Mouse (Mus musculus): ENCODE results near the gene Slc6a6. TPM values are rescaled to one million over a fixed set of nuclear protein-coding genes. Genes with fewer than 3 reads are reported as not detected.
A peak's percentile ranks its signal among the peaks of the same experiment; 100 is the strongest.

The Slc6a6 gene
- polyA plus RNA-seq, 1 experiment from 2014 or later = 423 TPM

GRCm38 (mm10) chr6:91684474-91684829 is 599 bp downstream of the Slc6a6 start:
- Histone ChIP-seq H3K36me3 (ENCODE audit: inconsistent target) (peaks cover 6% of the 10 kb centered on the region; the same call in 1 of the 2 replicates), H3K79me2 (ENCODE audit: inconsistent target) (peaks cover 53% of the 10 kb centered on the region), H3K4me3 (ENCODE audit: inconsistent target) (peak overlapping the region; percentile 94), H3K27ac (peak overlapping the region; percentile 96)
- 2% methylated on average over 8 of the region's 13 CpGs for WGBS (ENCODE audit: missing documents)

GRCm38 (mm10) chr6:91684831-91685532 is 1.1 kb downstream of the Slc6a6 start:
- 2% methylated on average over 17 of the region's 17 CpGs for WGBS (ENCODE audit: missing documents)
- Histone ChIP-seq H3K79me2 (ENCODE audit: inconsistent target) (peaks cover 59% of the 10 kb centered on the region), H3K36me3 (ENCODE audit: inconsistent target) (peaks cover 11% of the 10 kb centered on the region), H3K27ac (peak overlapping the region; percentile 96), H3K4me3 (ENCODE audit: inconsistent target) (peak overlapping the region; percentile 94)

GRCm38 (mm10) chr6:91685533-91685883 is 1.7 kb downstream of the Slc6a6 start:
- peak overlapping the region; percentile 96 for H3K27ac ChIP-seq
- WGBS (ENCODE audit: missing documents) = 17% methylated on average over 2 of the region's 2 CpGs

GRCm38 (mm10) chr6:91685896-91686295 is 2.0 kb downstream of the Slc6a6 start:
- Histone ChIP-seq H3K79me2 (ENCODE audit: inconsistent target) (peaks cover 68% of the 10 kb centered on the region), H3K36me3 (ENCODE audit: inconsistent target) (peaks cover 20% of the 10 kb centered on the region), H3K4me3 (ENCODE audit: inconsistent target) (peak overlapping the region; percentile 94), H3K27ac (peak overlapping the region; percentile 96)
- 69% methylated on average over 7 of the region's 7 CpGs for WGBS (ENCODE audit: missing documents)

More at GRCm38 (mm10) chr6:91685533-91685883, 1.7 kb downstream of the Slc6a6 start:
- Histone ChIP-seq H3K79me2 (ENCODE audit: inconsistent target) (peaks cover 64% of the 10 kb centered on the region), H3K36me3 (ENCODE audit: inconsistent target) (peaks cover 17% of the 10 kb centered on the region), H3K4me3 (ENCODE audit: inconsistent target) (peak overlapping the region; percentile 94)

GRCm38 (mm10) chr6:91686597-91686996 is 2.7 kb downstream of the Slc6a6 start:
- Histone ChIP-seq H3K36me3 (ENCODE audit: inconsistent target) (peaks cover 27% of the 10 kb centered on the region), H3K4me3 (ENCODE audit: inconsistent target) (peak overlapping the region; percentile 94), H3K79me2 (ENCODE audit: inconsistent target) (peaks cover 75% of the 10 kb centered on the region), H3K27ac (peak overlapping the region; percentile 96)
- 48% methylated on average over 4 of the region's 4 CpGs for WGBS (ENCODE audit: missing documents)

- Histone ChIP-seq H3K27ac (no peak overlapping the region; the same call in 1 of the 2 replicates), H3K79me2 (ENCODE audit: inconsistent target) (peaks cover 89% of the 10 kb centered on the region), H3K4me3 (ENCODE audit: inconsistent target) (no peak overlapping the region), H3K36me3 (ENCODE audit: inconsistent target) (peaks cover 42% of the 10 kb centered on the region)
- WGBS (ENCODE audit: missing documents) = 78% methylated on average over 6 of the region's 6 CpGs
These were observed 4.2 kb downstream of the Slc6a6 start for GRCm38 (mm10) chr6:91688021-91688420.

- H3K36me3 ChIP-seq (ENCODE audit: inconsistent target) = peaks cover 47% of the 10 kb centered on the region
- H3K4me3 ChIP-seq (ENCODE audit: inconsistent target) = no peak overlapping the region
- 0 out of 2 replicates have a peak overlapping the region, but pooled peaks have one; percentile 12 for H3K27ac ChIP-seq
- H3K79me2 ChIP-seq (ENCODE audit: inconsistent target) = peaks cover 100% of the 10 kb centered on the region
These were observed 5.4 kb downstream of the Slc6a6 start for GRCm38 (mm10) chr6:91689231-91689630.

GRCm38 (mm10) chr6:91690222-91690621 is 6.4 kb downstream of the Slc6a6 start:
- peaks cover 100% of the 10 kb centered on the region for H3K79me2 ChIP-seq (ENCODE audit: inconsistent target)
- H3K36me3 ChIP-seq (ENCODE audit: inconsistent target) = peaks cover 50% of the 10 kb centered on the region
- H3K4me3 ChIP-seq (ENCODE audit: inconsistent target) = no peak overlapping the region
- H3K27ac ChIP-seq = no peak overlapping the region
- 92% methylated on average over 7 of the region's 7 CpGs for WGBS (ENCODE audit: missing documents)

GRCm38 (mm10) chr6:91690646-91691045 is 6.8 kb downstream of the Slc6a6 start:
- WGBS (ENCODE audit: missing documents) = 94% methylated on average over 7 of the region's 7 CpGs
- no peak overlapping the region for H3K4me3 ChIP-seq (ENCODE audit: inconsistent target)
- H3K27ac ChIP-seq = no peak overlapping the region
- H3K36me3 ChIP-seq (ENCODE audit: inconsistent target) = peaks cover 50% of the 10 kb centered on the region
- peaks cover 100% of the 10 kb centered on the region for H3K79me2 ChIP-seq (ENCODE audit: inconsistent target)

GRCm38 (mm10) chr6:91691576-91691975 is 7.7 kb downstream of the Slc6a6 start:
- Histone ChIP-seq H3K4me3 (ENCODE audit: inconsistent target) (no peak overlapping the region), H3K79me2 (ENCODE audit: inconsistent target) (peaks cover 100% of the 10 kb centered on the region), H3K27ac (no peak overlapping the region), H3K36me3 (ENCODE audit: inconsistent target) (peaks cover 53% of the 10 kb centered on the region)
- 97% methylated on average over 4 of the region's 4 CpGs for WGBS (ENCODE audit: missing documents)

GRCm38 (mm10) chr6:91693301-91693886 is 9.5 kb downstream of the Slc6a6 start:
- WGBS (ENCODE audit: missing documents) = 60% methylated on average over 17 of the region's 17 CpGs
- Histone ChIP-seq H3K27ac (peak overlapping the region; percentile 5; the same call in 1 of the 2 replicates), H3K4me3 (ENCODE audit: inconsistent target) (no peak overlapping the region), H3K79me2 (ENCODE audit: inconsistent target) (peaks cover 100% of the 10 kb centered on the region), H3K36me3 (ENCODE audit: inconsistent target) (peaks cover 64% of the 10 kb centered on the region)

- 90% methylated on average over 7 of the region's 7 CpGs for WGBS (ENCODE audit: missing documents)
- Histone ChIP-seq H3K36me3 (ENCODE audit: inconsistent target) (peaks cover 69% of the 10 kb centered on the region), H3K79me2 (ENCODE audit: inconsistent target) (peaks cover 100% of the 10 kb centered on the region), H3K27ac (no peak overlapping the region), H3K4me3 (ENCODE audit: inconsistent target) (no peak overlapping the region)
These were observed 10.8 kb downstream of the Slc6a6 start for GRCm38 (mm10) chr6:91694610-91695009.

GRCm38 (mm10) chr6:91698831-91699230 is 15.0 kb downstream of the Slc6a6 start:
- Histone ChIP-seq H3K27ac (0 out of 2 replicates have a peak overlapping the region, but pooled peaks have one; percentile 22), H3K36me3 (ENCODE audit: inconsistent target) (peaks cover 73% of the 10 kb centered on the region), H3K4me3 (ENCODE audit: inconsistent target) (no peak overlapping the region), H3K79me2 (ENCODE audit: inconsistent target) (peaks cover 100% of the 10 kb centered on the region)
- WGBS (ENCODE audit: missing documents) = 89% methylated on average over 1 of the region's 1 CpGs

- H3K36me3 ChIP-seq (ENCODE audit: inconsistent target) = peaks cover 71% of the 10 kb centered on the region
- 50% methylated on average over 4 of the region's 4 CpGs for WGBS (ENCODE audit: missing documents)
- peaks cover 100% of the 10 kb centered on the region for H3K79me2 ChIP-seq (ENCODE audit: inconsistent target)
- H3K4me3 ChIP-seq (ENCODE audit: inconsistent target) = no peak overlapping the region
- H3K27ac ChIP-seq = peak overlapping the region; percentile 22; the same call in 1 of the 2 replicates
These were observed 15.8 kb downstream of the Slc6a6 start for GRCm38 (mm10) chr6:91699482-91700200.
